Mouse (Mus musculus): ENCODE data around the gene Hace1.

GRCm38 (mm10) chr10:45632641-45633040, 55.0 kb downstream of the Hace1 start:
- TF ChIP-seq CTCF (IDR thresholded peaks at IDR 0.05; ENCODE audit: control insufficient read depth, insufficient read depth, insufficient read length) = no peak
- no peak for TF ChIP-seq MAX (IDR thresholded peaks at IDR 0.05)
- no peak for TF ChIP-seq USF1 (IDR thresholded peaks at IDR 0.05; ENCODE audit: low read depth)
- TF ChIP-seq FOSL1 (IDR thresholded peaks at IDR 0.05; ENCODE audit: insufficient read depth, low read length, poor library complexity, severe bottlenecking) = no peak
- TF ChIP-seq MYOG (IDR thresholded peaks at IDR 0.05; ENCODE audit: control insufficient read depth, extremely low read depth, insufficient read length) = no peak
- no peak for TF ChIP-seq CEBPB (IDR thresholded peaks at IDR 0.05; ENCODE audit: low read depth)
